Mouse (Mus musculus): Measurements from ENCODE around the gene Lect2.

GRCm38 (mm10) chr13:56571645-56572044 lies 23.3 kb upstream of the Lect2 start:
- TF ChIP-seq CTCF (IDR thresholded peaks at IDR 0.05; ENCODE audit: borderline replicate concordance, insufficient read depth, low read length) (no peak), POLR2A (IDR thresholded peaks at IDR 0.05; ENCODE audit: low read depth, low read length) (no peak)
